Mouse (Mus musculus): ENCODE results near the gene Npvf. TPM values are rescaled to one million over a fixed set of nuclear protein-coding genes. Genes with fewer than 3 reads are reported as not detected.

Npvf gene
- polyA plus RNA-seq, 1 experiment from 2014 or later = not detected

GRCm38 (mm10) chr6:50658466-50658865 lies 4.2 kb upstream of the Npvf start:
- ATAC-seq (ENCODE audit: insufficient number of reproducible peaks, insufficient read depth, low FRiP score, low read depth) = no peak
- WGBS = 62% methylated on average over 3 of the region's 3 CpGs

GRCm38 (mm10) chr6:50658018-50658417 lies 3.8 kb upstream of the Npvf start:
- no peak overlapping the region for H3K4me3 ChIP-seq (ENCODE audit: control insufficient read depth in 1 of 2, insufficient read depth in 1 of 2, low read depth in 1 of 2, low read length in 2 of 2)
- no peak for ATAC-seq (ENCODE audit: insufficient number of reproducible peaks, insufficient read depth, low FRiP score, low read depth)
- 82% methylated on average over 5 of the region's 5 CpGs for WGBS

More at GRCm38 (mm10) chr6:50658466-50658865, 4.2 kb upstream of the Npvf start:
- Histone ChIP-seq H3K4me3 (ENCODE audit: control insufficient read depth in 1 of 2, insufficient read depth in 1 of 2, low read depth in 1 of 2, low read length in 2 of 2) (no peak overlapping the region), H3K27ac (replicated peaks in 1 of 2; ENCODE audit: control insufficient read depth in 1 of 2, insufficient read depth in 1 of 2, low read depth in 2 of 2, low read length in 2 of 2) (no peak overlapping the region), H3K27me3 (ENCODE audit: control insufficient read depth, insufficient read depth, low read length) (no peaks in the 10 kb centered on the region), H3K9me3 (ENCODE audit: control insufficient read depth, low read length) (no peaks in the 10 kb centered on the region), H3K36me3 (ENCODE audit: control insufficient read depth, insufficient read depth, low read length) (no peaks in the 10 kb centered on the region), H3K9ac (ENCODE audit: low read length) (no peak overlapping the region), H3K4me1 (ENCODE audit: control insufficient read depth in 2 of 2, insufficient read depth in 2 of 2, low read length in 2 of 2) (no peaks in the 10 kb centered on the region; a peak in 1 of 4 replicates), H3K4me2 (ENCODE audit: low read length) (no peak overlapping the region)

GRCm38 (mm10) chr6:50656426-50656825 lies 2.2 kb upstream of the Npvf start:
- no peak overlapping the region for H3K4me2 ChIP-seq (ENCODE audit: low read length)
- H3K9me3 ChIP-seq (ENCODE audit: control insufficient read depth, low read length) = no peaks in the 10 kb centered on the region
- H3K4me1 ChIP-seq (ENCODE audit: control insufficient read depth in 2 of 2, insufficient read depth in 2 of 2, low read length in 2 of 2) = no peaks in the 10 kb centered on the region
- H3K36me3 ChIP-seq (ENCODE audit: control insufficient read depth, insufficient read depth, low read length) = no peaks in the 10 kb centered on the region
- no peaks in the 10 kb centered on the region for H3K27me3 ChIP-seq (ENCODE audit: control insufficient read depth, insufficient read depth, low read length)
- no peak overlapping the region for H3K27ac ChIP-seq (replicated peaks in 1 of 2; ENCODE audit: control insufficient read depth in 1 of 2, insufficient read depth in 1 of 2, low read depth in 2 of 2, low read length in 2 of 2)
- H3K9ac ChIP-seq (ENCODE audit: low read length) = no peak overlapping the region
- 87% methylated on average over 1 of the region's 1 CpGs for WGBS
- no peak overlapping the region for H3K4me3 ChIP-seq (ENCODE audit: control insufficient read depth in 1 of 2, insufficient read depth in 1 of 2, low read depth in 1 of 2, low read length in 2 of 2)
- ATAC-seq (ENCODE audit: insufficient number of reproducible peaks, insufficient read depth, low FRiP score, low read depth) = no peak

More at GRCm38 (mm10) chr6:50658018-50658417, 3.8 kb upstream of the Npvf start:
- no peaks in the 10 kb centered on the region for H3K9me3 ChIP-seq (ENCODE audit: control insufficient read depth, low read length)
- H3K4me1 ChIP-seq (ENCODE audit: control insufficient read depth in 2 of 2, insufficient read depth in 2 of 2, low read length in 2 of 2) = no peaks in the 10 kb centered on the region; a peak in 1 of 4 replicates
- H3K9ac ChIP-seq (ENCODE audit: low read length) = no peak overlapping the region
- H3K27me3 ChIP-seq (ENCODE audit: control insufficient read depth, insufficient read depth, low read length) = no peaks in the 10 kb centered on the region
- no peak overlapping the region for H3K27ac ChIP-seq (replicated peaks in 1 of 2; ENCODE audit: control insufficient read depth in 1 of 2, insufficient read depth in 1 of 2, low read depth in 2 of 2, low read length in 2 of 2)
- no peaks in the 10 kb centered on the region for H3K36me3 ChIP-seq (ENCODE audit: control insufficient read depth, insufficient read depth, low read length)
- H3K4me2 ChIP-seq (ENCODE audit: low read length) = no peak overlapping the region

GRCm38 (mm10) chr6:50655925-50656324 lies 1.7 kb upstream of the Npvf start:
- 88% methylated on average over 3 of the region's 3 CpGs for WGBS
- ATAC-seq (ENCODE audit: insufficient number of reproducible peaks, insufficient read depth, low FRiP score, low read depth) = no peak

GRCm38 (mm10) chr6:50647656-50648055 lies 6.6 kb downstream of the Npvf start:
- H3K9ac ChIP-seq (ENCODE audit: low read length) = no peak overlapping the region
- H3K27ac ChIP-seq (replicated peaks in 1 of 2; ENCODE audit: control insufficient read depth in 1 of 2, insufficient read depth in 1 of 2, low read depth in 2 of 2, low read length in 2 of 2) = no peak overlapping the region
- no peak overlapping the region for H3K4me2 ChIP-seq (ENCODE audit: low read length)
- 83% methylated on average over 6 of the region's 6 CpGs for WGBS
- no peaks in the 10 kb centered on the region for H3K4me1 ChIP-seq (ENCODE audit: control insufficient read depth in 2 of 2, insufficient read depth in 2 of 2, low read length in 2 of 2)
- H3K36me3 ChIP-seq (ENCODE audit: control insufficient read depth, insufficient read depth, low read length) = no peaks in the 10 kb centered on the region
- no peak for ATAC-seq (ENCODE audit: insufficient number of reproducible peaks, insufficient read depth, low FRiP score, low read depth)
- no peaks in the 10 kb centered on the region for H3K27me3 ChIP-seq (ENCODE audit: control insufficient read depth, insufficient read depth, low read length)
- no peak overlapping the region for H3K4me3 ChIP-seq (ENCODE audit: control insufficient read depth in 1 of 2, insufficient read depth in 1 of 2, low read depth in 1 of 2, low read length in 2 of 2)
- no peaks in the 10 kb centered on the region for H3K9me3 ChIP-seq (ENCODE audit: control insufficient read depth, low read length)

More at GRCm38 (mm10) chr6:50655925-50656324, 1.7 kb upstream of the Npvf start:
- H3K4me1 ChIP-seq (ENCODE audit: control insufficient read depth in 2 of 2, insufficient read depth in 2 of 2, low read length in 2 of 2) = no peaks in the 10 kb centered on the region
- H3K9me3 ChIP-seq (ENCODE audit: control insufficient read depth, low read length) = no peaks in the 10 kb centered on the region
- H3K4me3 ChIP-seq (ENCODE audit: control insufficient read depth in 1 of 2, insufficient read depth in 1 of 2, low read depth in 1 of 2, low read length in 2 of 2) = no peak overlapping the region
- H3K4me2 ChIP-seq (ENCODE audit: low read length) = no peak overlapping the region
- no peaks in the 10 kb centered on the region for H3K36me3 ChIP-seq (ENCODE audit: control insufficient read depth, insufficient read depth, low read length)
- H3K27ac ChIP-seq (replicated peaks in 1 of 2; ENCODE audit: control insufficient read depth in 1 of 2, insufficient read depth in 1 of 2, low read depth in 2 of 2, low read length in 2 of 2) = no peak overlapping the region
- H3K27me3 ChIP-seq (ENCODE audit: control insufficient read depth, insufficient read depth, low read length) = no peaks in the 10 kb centered on the region
- H3K9ac ChIP-seq (ENCODE audit: low read length) = no peak overlapping the region

- Histone ChIP-seq H3K27ac (replicated peaks in 1 of 2; ENCODE audit: control insufficient read depth in 1 of 2, insufficient read depth in 1 of 2, low read depth in 2 of 2, low read length in 2 of 2) (no peak overlapping the region), H3K9me3 (ENCODE audit: control insufficient read depth, low read length) (no peaks in the 10 kb centered on the region), H3K4me3 (ENCODE audit: control insufficient read depth in 1 of 2, insufficient read depth in 1 of 2, low read depth in 1 of 2, low read length in 2 of 2) (no peak overlapping the region), H3K9ac (ENCODE audit: low read length) (no peak overlapping the region), H3K4me1 (ENCODE audit: control insufficient read depth in 2 of 2, insufficient read depth in 2 of 2, low read length in 2 of 2) (no peaks in the 10 kb centered on the region), H3K4me2 (ENCODE audit: low read length) (no peak overlapping the region), H3K27me3 (ENCODE audit: control insufficient read depth, insufficient read depth, low read length) (no peaks in the 10 kb centered on the region), H3K36me3 (ENCODE audit: control insufficient read depth, insufficient read depth, low read length) (no peaks in the 10 kb centered on the region)
- 64% methylated on average over 3 of the region's 3 CpGs for WGBS
- ATAC-seq (ENCODE audit: insufficient number of reproducible peaks, insufficient read depth, low FRiP score, low read depth) = no peak
Observed at GRCm38 (mm10) chr6:50646659-50647058, 7.6 kb downstream of the Npvf start.

- no peak overlapping the region for H3K4me2 ChIP-seq (ENCODE audit: low read length)
- H3K9ac ChIP-seq (ENCODE audit: low read length) = no peak overlapping the region
- no peaks in the 10 kb centered on the region for H3K9me3 ChIP-seq (ENCODE audit: control insufficient read depth, low read length)
- no peaks in the 10 kb centered on the region for H3K36me3 ChIP-seq (ENCODE audit: control insufficient read depth, insufficient read depth, low read length)
- no peak overlapping the region for H3K4me3 ChIP-seq (ENCODE audit: control insufficient read depth in 1 of 2, insufficient read depth in 1 of 2, low read depth in 1 of 2, low read length in 2 of 2)
- no peak for ATAC-seq (ENCODE audit: insufficient number of reproducible peaks, insufficient read depth, low FRiP score, low read depth)
- no peak overlapping the region for H3K27ac ChIP-seq (replicated peaks in 1 of 2; ENCODE audit: control insufficient read depth in 1 of 2, insufficient read depth in 1 of 2, low read depth in 2 of 2, low read length in 2 of 2)
- WGBS = 70% methylated on average over 3 of the region's 3 CpGs
- no peaks in the 10 kb centered on the region for H3K27me3 ChIP-seq (ENCODE audit: control insufficient read depth, insufficient read depth, low read length)
- peaks cover 0 to under 1% of the 10 kb centered on the region in 2 experiments; a peak in 1 of 4 replicates for H3K4me1 ChIP-seq (ENCODE audit: control insufficient read depth in 2 of 2, insufficient read depth in 2 of 2, low read length in 2 of 2)
Observed at GRCm38 (mm10) chr6:50644701-50645100, 9.5 kb downstream of the Npvf start.

- Histone ChIP-seq H3K4me3 (ENCODE audit: control insufficient read depth in 1 of 2, insufficient read depth in 1 of 2, low read depth in 1 of 2, low read length in 2 of 2) (no peak overlapping the region), H3K9me3 (ENCODE audit: control insufficient read depth, low read length) (no peaks in the 10 kb centered on the region), H3K27ac (replicated peaks in 1 of 2; ENCODE audit: control insufficient read depth in 1 of 2, insufficient read depth in 1 of 2, low read depth in 2 of 2, low read length in 2 of 2) (no peak overlapping the region), H3K4me2 (ENCODE audit: low read length) (no peak overlapping the region), H3K27me3 (ENCODE audit: control insufficient read depth, insufficient read depth, low read length) (no peaks in the 10 kb centered on the region), H3K36me3 (ENCODE audit: control insufficient read depth, insufficient read depth, low read length) (no peaks in the 10 kb centered on the region), H3K4me1 (ENCODE audit: control insufficient read depth in 2 of 2, insufficient read depth in 2 of 2, low read length in 2 of 2) (peaks cover 0 to 2% of the 10 kb centered on the region in 2 experiments; a peak in 1 of 4 replicates), H3K9ac (ENCODE audit: low read length) (no peak overlapping the region)
- 68% methylated on average over 5 of the region's 5 CpGs for WGBS
- no peak for ATAC-seq (ENCODE audit: insufficient number of reproducible peaks, insufficient read depth, low FRiP score, low read depth)
Observed at GRCm38 (mm10) chr6:50641898-50642297, 12.3 kb downstream of the Npvf start.

Measured in heart, embryonic 14.5 days (tissue).